Mouse (Mus musculus): Measurements from ENCODE around the gene Lexm.

DNA sequence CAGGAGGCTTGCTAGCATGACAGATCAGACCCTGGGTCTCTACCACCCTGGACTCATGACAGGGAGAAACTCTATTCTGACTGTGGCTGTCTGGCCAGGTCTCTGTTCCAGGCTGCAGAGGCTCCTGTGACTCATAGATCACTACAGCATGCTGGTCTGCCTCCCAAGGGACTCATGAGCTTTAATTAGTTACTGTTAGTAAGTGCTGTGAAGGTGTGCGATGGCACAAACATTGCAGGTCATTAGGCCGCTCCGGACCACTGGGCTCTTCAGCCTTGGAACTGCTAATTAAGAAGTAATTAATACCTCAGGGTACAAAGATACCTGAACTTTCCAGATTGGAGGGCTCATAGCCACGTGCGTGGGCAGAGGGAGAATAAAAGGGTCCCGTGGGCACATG lies 30.1 kb upstream of the Lexm start:
- TF ChIP-seq EP300 (IDR thresholded peaks at IDR 0.05; ENCODE audit: low read depth) (no peak), CTCF (IDR thresholded peaks at IDR 0.05; ENCODE audit: low read depth) (no peak)

Data from heart, postnatal 0 days (tissue).